Mouse (Mus musculus): Measurements from ENCODE around the gene Cnih1. TPM values are rescaled to one million over a fixed set of nuclear protein-coding genes. Genes with fewer than 3 reads are reported as not detected.
"Not testable (repeated sequence)": the region's sequence is repeated elsewhere in the genome, so short reads cannot be mapped to it uniquely, and the experiment has no call there.

Cnih1 gene
- polyA plus RNA-seq, 1 experiment = 121 TPM

- Histone ChIP-seq H3K4me3 (replicated peaks; ENCODE audit: insufficient read depth, low read depth, low read length) (peak within 1 kb of the TSS; percentile 63), H3K4me1 (ENCODE audit: control insufficient read depth, insufficient read depth, low read length) (no peaks in the 10 kb centered on the region; the same call in 1 of the 2 replicates), H3K27me3 (ENCODE audit: control insufficient read depth, insufficient read depth, low read length) (no peaks in the 10 kb centered on the region), H3K27ac (ENCODE audit: insufficient read depth, low read length) (peak within 1 kb of the TSS; percentile 68)
- WGBS = under 1% methylated on average over 65 of the region's 65 CpGs
- TF ChIP-seq CTCF (IDR thresholded peaks at IDR 0.05; ENCODE audit: borderline replicate concordance, insufficient read depth, low read depth, low read length) (no peak), POLR2A (IDR thresholded peaks at IDR 0.05; ENCODE audit: borderline replicate concordance, insufficient read depth, low read length) (peak; percentile 63)
- peak; percentile 96 to 98 for DNase-seq
Observed at GRCm38 (mm10) chr14:46821873-46822716, 33.9 kb upstream of the Cnih1 start, which contains the start of gene Gmfb. TSS of gene Gmfb (minus strand) at chr14:46822242.

- Histone ChIP-seq H3K4me3 (replicated peaks; ENCODE audit: insufficient read depth, low read depth, low read length) (peak overlapping the region; percentile 63), H3K27ac (ENCODE audit: insufficient read depth, low read length) (peak overlapping the region; percentile 68), H3K27me3 (ENCODE audit: control insufficient read depth, insufficient read depth, low read length) (no peaks in the 10 kb centered on the region), H3K4me1 (ENCODE audit: control insufficient read depth, insufficient read depth, low read length) (no peaks in the 10 kb centered on the region; the same call in 1 of the 2 replicates)
- DNase-seq = peak; percentile 29 to 35
- under 1% methylated on average over 11 of the region's 11 CpGs for WGBS
- no peak for TF ChIP-seq CTCF (IDR thresholded peaks at IDR 0.05; ENCODE audit: borderline replicate concordance, insufficient read depth, low read depth, low read length)
- TF ChIP-seq POLR2A (IDR thresholded peaks at IDR 0.05; ENCODE audit: borderline replicate concordance, insufficient read depth, low read length) = no peak
Observed at GRCm38 (mm10) chr14:46821271-46821872, 33.2 kb upstream of the Cnih1 start.

GRCm38 (mm10) chr14:46819961-46820360 is 31.8 kb upstream of the Cnih1 start:
- not testable (repeated sequence) for H3K27ac ChIP-seq (ENCODE audit: insufficient read depth, low read length); H3K4me1 ChIP-seq (ENCODE audit: control insufficient read depth, insufficient read depth, low read length); H3K27me3 ChIP-seq (ENCODE audit: control insufficient read depth, insufficient read depth, low read length); DNase-seq; H3K4me3 ChIP-seq (replicated peaks; ENCODE audit: insufficient read depth, low read depth, low read length)
- WGBS = 90% methylated on average over 5 of the region's 6 CpGs

DNA sequence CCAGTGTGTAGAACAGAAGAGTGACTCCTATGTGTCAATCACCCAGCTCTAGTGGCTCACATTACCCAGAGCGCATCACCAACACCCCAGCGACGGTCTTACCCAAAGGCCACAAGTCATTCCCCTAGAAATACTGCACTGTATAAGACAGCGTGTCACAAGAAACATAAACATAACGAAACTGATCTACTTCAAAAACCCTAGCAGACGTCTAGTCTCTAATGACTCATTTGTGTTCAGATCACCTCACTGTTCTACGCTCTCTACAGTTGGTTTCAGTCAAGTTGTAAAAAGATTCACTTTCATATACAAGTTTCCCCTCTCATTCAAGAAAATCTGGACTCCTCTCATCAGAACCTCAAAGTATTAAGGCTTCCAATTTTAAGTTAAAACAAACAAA is 30.5 kb upstream of the Cnih1 start:
- WGBS = 94% methylated on average over 7 of the region's 7 CpGs
- H3K27me3 ChIP-seq (ENCODE audit: control insufficient read depth, insufficient read depth, low read length) = no peaks in the 10 kb centered on the region
- DNase-seq = no peak

GRCm38 (mm10) chr14:46816916-46817622 is 28.9 kb upstream of the Cnih1 start:
- 89% methylated on average over 8 of the region's 8 CpGs for WGBS
- no peak for TF ChIP-seq POLR2A (IDR thresholded peaks at IDR 0.05; ENCODE audit: borderline replicate concordance, insufficient read depth, low read length)
- no peak for TF ChIP-seq CTCF (IDR thresholded peaks at IDR 0.05; ENCODE audit: borderline replicate concordance, insufficient read depth, low read depth, low read length)
- H3K4me1 ChIP-seq (ENCODE audit: control insufficient read depth, insufficient read depth, low read length) = no peaks in the 10 kb centered on the region; the same call in 1 of the 2 replicates
- DNase-seq = no peak
- H3K4me3 ChIP-seq (replicated peaks; ENCODE audit: insufficient read depth, low read depth, low read length) = no peak overlapping the region
- H3K27ac ChIP-seq (ENCODE audit: insufficient read depth, low read length) = no peak overlapping the region
- no peaks in the 10 kb centered on the region for H3K27me3 ChIP-seq (ENCODE audit: control insufficient read depth, insufficient read depth, low read length)

More for the DNA sequence above, 30.5 kb upstream of the Cnih1 start:
- Histone ChIP-seq H3K27ac (ENCODE audit: insufficient read depth, low read length) (no peak overlapping the region), H3K4me3 (replicated peaks; ENCODE audit: insufficient read depth, low read depth, low read length) (no peak overlapping the region), H3K4me1 (ENCODE audit: control insufficient read depth, insufficient read depth, low read length) (no peaks in the 10 kb centered on the region; the same call in 1 of the 2 replicates)
- no peak for TF ChIP-seq POLR2A (IDR thresholded peaks at IDR 0.05; ENCODE audit: borderline replicate concordance, insufficient read depth, low read length)
- TF ChIP-seq CTCF (IDR thresholded peaks at IDR 0.05; ENCODE audit: borderline replicate concordance, insufficient read depth, low read depth, low read length) = no peak

DNA sequence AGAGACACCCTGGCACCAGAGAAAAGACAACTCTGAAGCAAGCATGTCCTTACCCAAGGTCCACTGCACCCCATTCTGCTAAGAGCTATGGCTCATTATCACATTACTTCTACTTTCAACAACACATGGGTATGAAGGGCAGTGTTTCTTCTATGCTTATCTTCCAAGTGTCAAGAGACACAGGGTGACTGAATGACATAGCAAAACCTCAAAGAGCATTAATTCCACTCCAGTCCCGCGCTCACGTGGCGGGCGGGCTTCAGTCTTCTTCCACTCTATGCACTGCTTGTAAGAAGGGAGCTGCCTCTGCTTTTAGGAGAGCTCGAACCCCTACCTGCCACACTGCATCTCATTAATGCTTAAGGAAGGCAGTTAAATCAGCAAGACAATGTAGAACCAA is 27.4 kb upstream of the Cnih1 start:
- Histone ChIP-seq H3K27me3 (ENCODE audit: control insufficient read depth, insufficient read depth, low read length) (no peaks in the 10 kb centered on the region), H3K4me3 (replicated peaks; ENCODE audit: insufficient read depth, low read depth, low read length) (no peak overlapping the region), H3K27ac (ENCODE audit: insufficient read depth, low read length) (no peak overlapping the region), H3K4me1 (ENCODE audit: control insufficient read depth, insufficient read depth, low read length) (no peaks in the 10 kb centered on the region; the same call in 1 of the 2 replicates)
- TF ChIP-seq CTCF (IDR thresholded peaks at IDR 0.05; ENCODE audit: borderline replicate concordance, insufficient read depth, low read depth, low read length) (no peak), POLR2A (IDR thresholded peaks at IDR 0.05; ENCODE audit: borderline replicate concordance, insufficient read depth, low read length) (no peak)
- 82% methylated on average over 6 of the region's 6 CpGs for WGBS
- DNase-seq = no peak

DNA sequence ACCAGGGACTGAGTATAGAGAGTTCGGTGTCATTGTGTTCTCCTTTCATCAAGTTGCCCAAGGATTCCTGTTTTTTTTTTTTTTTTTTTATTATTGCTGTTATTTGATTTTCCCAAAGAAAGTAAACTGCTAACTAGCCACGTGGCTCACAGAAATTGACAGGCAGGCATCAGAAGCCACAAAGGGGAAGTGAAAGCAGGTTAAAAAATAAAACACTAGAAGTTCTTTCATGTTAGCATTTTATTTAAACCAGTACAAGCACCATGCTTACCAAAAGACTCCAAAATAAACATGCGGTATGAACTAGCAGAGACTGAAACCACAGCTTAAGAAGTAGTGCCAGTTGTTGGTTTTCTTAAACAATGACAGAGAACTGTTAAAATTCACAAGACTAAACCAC is 19.7 kb upstream of the Cnih1 start:
- WGBS = 59% methylated on average over 3 of the region's 3 CpGs
- no peaks in the 10 kb centered on the region for H3K27me3 ChIP-seq (ENCODE audit: control insufficient read depth, insufficient read depth, low read length)
- no peaks in the 10 kb centered on the region for H3K4me1 ChIP-seq (ENCODE audit: control insufficient read depth, insufficient read depth, low read length)
- no peak overlapping the region for H3K27ac ChIP-seq (ENCODE audit: insufficient read depth, low read length)
- TF ChIP-seq POLR2A (IDR thresholded peaks at IDR 0.05; ENCODE audit: borderline replicate concordance, insufficient read depth, low read length) (no peak), CTCF (IDR thresholded peaks at IDR 0.05; ENCODE audit: borderline replicate concordance, insufficient read depth, low read depth, low read length) (no peak)
- no peak overlapping the region for H3K4me3 ChIP-seq (replicated peaks; ENCODE audit: insufficient read depth, low read depth, low read length)
- DNase-seq = no peak

Measured in cerebellum, adult 2 months (tissue).